8 mouse cellular contexts compared by ENCODE assay signal in the genomic region with DNA sequence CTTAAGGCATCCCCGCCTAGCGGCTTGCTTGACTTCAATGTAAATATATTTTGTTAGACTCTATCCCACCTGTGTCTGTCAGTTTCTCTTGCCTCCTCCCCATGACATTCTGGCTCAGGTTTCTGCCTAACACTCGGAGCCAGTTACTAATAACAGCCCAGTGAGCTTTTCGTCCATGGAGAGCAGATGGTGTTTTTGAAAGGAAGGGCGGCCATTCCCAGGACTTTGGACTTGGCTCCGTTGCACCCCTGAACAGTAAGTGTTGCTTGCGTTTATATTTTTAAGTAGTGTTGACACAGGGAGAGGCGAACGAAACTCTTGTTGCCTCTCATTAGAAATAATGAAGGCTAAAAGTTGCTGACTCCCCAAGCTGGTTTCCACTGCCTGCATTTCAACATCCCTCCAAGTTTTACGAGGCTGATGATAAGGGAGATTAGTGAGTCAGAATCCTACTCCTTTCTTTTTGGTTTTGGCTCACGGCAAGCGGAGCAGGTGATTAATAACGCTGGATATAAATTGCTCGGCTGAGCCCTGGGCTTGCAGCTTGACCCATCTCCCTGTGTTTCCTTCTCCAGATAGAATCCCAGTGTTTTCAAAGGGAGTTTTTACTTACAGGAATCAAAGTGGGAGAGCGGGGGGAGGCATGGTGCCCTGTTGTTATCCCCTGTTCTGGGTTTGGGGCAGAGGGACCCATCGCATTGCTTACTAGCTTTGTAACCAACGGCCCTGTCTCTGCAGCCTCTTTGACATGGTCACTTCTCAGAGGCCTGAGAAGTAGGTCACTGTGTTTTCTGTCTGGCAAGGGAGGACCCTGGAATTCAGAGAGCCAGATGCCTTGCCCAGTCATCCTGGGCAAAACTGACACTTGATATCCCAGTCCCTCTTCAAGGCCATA. TPM values are rescaled to one million over a fixed set of nuclear protein-coding genes. Genes with fewer than 3 reads are reported as not detected.
DNase-seq lines count a peak whose midpoint lies in the region; ATAC-seq and TF ChIP-seq lines count a peak whose summit lies in the region.

A gene (plus strand): TSS at position 160 of the 895 bp plus-strand sequence.

- no peak within 1 kb of the TSS for H3K27ac ChIP-seq in forebrain, embryonic 16.5 days (ENCODE audit: low read length)
- H3K27ac ChIP-seq in forebrain, embryonic 11.5 days (ENCODE audit: low read depth, low read length) = no peak within 1 kb of the TSS
- no peak within 1 kb of the TSS for H3K27ac ChIP-seq in intestine, postnatal 0 days (ENCODE audit: low read depth, low read length)
- no peak within 1 kb of the TSS for H3K27ac ChIP-seq in layer of hippocampus, adult 2 months
- no peak within 1 kb of the TSS for H3K27ac ChIP-seq in midbrain, embryonic 16.5 days (ENCODE audit: low read length)

- H3K9me3 ChIP-seq in forebrain, embryonic 16.5 days (ENCODE audit: control insufficient read depth, low read length) = no peaks in the 10 kb centered on the region
- H3K9me3 ChIP-seq in forebrain, embryonic 11.5 days (ENCODE audit: control insufficient read depth, low read length) = no peaks in the 10 kb centered on the region
- H3K9me3 ChIP-seq in intestine, postnatal 0 days (ENCODE audit: control insufficient read depth) = no peaks in the 10 kb centered on the region
- H3K9me3 ChIP-seq in midbrain, embryonic 16.5 days (replicated peaks; ENCODE audit: control insufficient read depth, low read length, poor library complexity, severe bottlenecking) = no peaks in the 10 kb centered on the region

- H3K27me3 ChIP-seq in forebrain, embryonic 16.5 days (replicated peaks; ENCODE audit: control insufficient read depth, insufficient read depth, low read length) = no peaks in the 10 kb centered on the region
- no peaks in the 10 kb centered on the region for H3K27me3 ChIP-seq in forebrain, embryonic 11.5 days (ENCODE audit: control insufficient read depth, insufficient read depth, low read length)
- no peaks in the 10 kb centered on the region for H3K27me3 ChIP-seq in intestine, postnatal 0 days (replicated peaks; ENCODE audit: control insufficient read depth, insufficient read depth, low read length)
- no peaks in the 10 kb centered on the region for H3K27me3 ChIP-seq in midbrain, embryonic 16.5 days (ENCODE audit: control insufficient read depth, insufficient read depth, low read depth, low read length)

- peak; percentile 43; the same call in 1 of the 2 replicates for ATAC-seq in forebrain, embryonic 16.5 days
- ATAC-seq in forebrain, embryonic 11.5 days (replicated peaks; ENCODE audit: low FRiP score) = no peak
- peak; percentile 66 for ATAC-seq in intestine, postnatal 0 days
- ATAC-seq in midbrain, embryonic 16.5 days = no peak

- H3K36me3 ChIP-seq in forebrain, embryonic 16.5 days (ENCODE audit: control insufficient read depth, insufficient read depth) = no peaks in the 10 kb centered on the region
- no peaks in the 10 kb centered on the region for H3K36me3 ChIP-seq in forebrain, embryonic 11.5 days (ENCODE audit: control insufficient read depth, insufficient read depth, low read length)
- H3K36me3 ChIP-seq in intestine, postnatal 0 days (ENCODE audit: control insufficient read depth, insufficient read depth) = no peaks in the 10 kb centered on the region
- no peaks in the 10 kb centered on the region for H3K36me3 ChIP-seq in midbrain, embryonic 16.5 days (ENCODE audit: control insufficient read depth, insufficient read depth, low read length)

- H3K4me3 ChIP-seq in forebrain, embryonic 16.5 days (replicated peaks; ENCODE audit: low read length) = no peak within 1 kb of the TSS
- no peak within 1 kb of the TSS for H3K4me3 ChIP-seq in forebrain, embryonic 11.5 days (ENCODE audit: low read depth, low read length)
- H3K4me3 ChIP-seq in intestine, postnatal 0 days (ENCODE audit: low read depth, low read length) = no peak within 1 kb of the TSS
- no peak within 1 kb of the TSS for H3K4me3 ChIP-seq in layer of hippocampus, adult 2 months
- H3K4me3 ChIP-seq in midbrain, embryonic 16.5 days (ENCODE audit: low read depth, low read length) = no peak within 1 kb of the TSS

- 43% methylated on average over 17 of the region's 17 CpGs for WGBS in forebrain, embryonic 16.5 days
- 73% methylated on average over 17 of the region's 17 CpGs for WGBS in forebrain, embryonic 11.5 days
- 27% methylated on average over 17 of the region's 17 CpGs for WGBS in intestine, postnatal 0 days
- WGBS in midbrain, embryonic 16.5 days = 61% methylated on average over 17 of the region's 17 CpGs

- peaks cover 6% of the 10 kb centered on the region for H3K4me1 ChIP-seq in forebrain, embryonic 16.5 days (replicated peaks; ENCODE audit: control insufficient read depth, insufficient read depth, low read length)
- no peaks in the 10 kb centered on the region for H3K4me1 ChIP-seq in forebrain, embryonic 11.5 days (replicated peaks; ENCODE audit: control insufficient read depth, insufficient read depth, low read length)
- H3K4me1 ChIP-seq in intestine, postnatal 0 days (replicated peaks; ENCODE audit: control insufficient read depth, insufficient read depth, low read length) = no peaks in the 10 kb centered on the region
- H3K4me1 ChIP-seq in midbrain, embryonic 16.5 days (ENCODE audit: control insufficient read depth, insufficient read depth, low read length) = peaks cover 3% of the 10 kb centered on the region; the same call in 1 of the 2 replicates

- H3K9ac ChIP-seq in forebrain, embryonic 16.5 days (replicated peaks; ENCODE audit: low read depth, low read length) = no peak within 1 kb of the TSS
- no peak within 1 kb of the TSS for H3K9ac ChIP-seq in forebrain, embryonic 11.5 days (ENCODE audit: low read length)
- H3K9ac ChIP-seq in intestine, postnatal 0 days (ENCODE audit: low read depth, low read length) = no peak within 1 kb of the TSS
- no peak within 1 kb of the TSS for H3K9ac ChIP-seq in midbrain, embryonic 16.5 days (ENCODE audit: low read depth, low read length)

- no peak for DNase-seq in forebrain, embryonic 11.5 days (ENCODE audit: low spot score)
- peak; percentile 29 for DNase-seq in 3T3-L1 (ENCODE audit: low read depth, low spot score)
- DNase-seq in cerebellum, postnatal 25 days = peak; percentile 76 to 78
- DNase-seq in layer of hippocampus, adult 2 months (ENCODE audit: low spot score in 2 of 2) = no peak
- no peak for DNase-seq in neural tube, embryonic 10.5 days (ENCODE audit: extremely low spot score, low spot score)

- H3K4me2 ChIP-seq in forebrain, embryonic 16.5 days (ENCODE audit: low read length) = no peak within 1 kb of the TSS
- no peak within 1 kb of the TSS for H3K4me2 ChIP-seq in forebrain, embryonic 11.5 days (ENCODE audit: low read depth, low read length, severe bottlenecking)
- H3K4me2 ChIP-seq in intestine, postnatal 0 days (replicated peaks; ENCODE audit: low read depth) = peak within 1 kb of the TSS; percentile 51
- H3K4me2 ChIP-seq in midbrain, embryonic 16.5 days (ENCODE audit: low read length) = no peak within 1 kb of the TSS

- no peak for TF ChIP-seq CTCF in intestine, postnatal 0 days (IDR thresholded peaks at IDR 0.05; ENCODE audit: low read depth)
- TF ChIP-seq CTCF in layer of hippocampus, adult 2 months (conservative IDR thresholded peaks at IDR 0.05) = no peak

RNA-seq across cellular contexts. Expression of the gene that starts here (rescaled TPM):
- polyA plus RNA-seq in forebrain, embryonic 16.5 days (2015; fragmentation: Nextera tagmentation; extraction: Ambion mirVana) = not detected in 2 replicates
- 0.94 TPM in 1 of 2 replicates, not detected in the other for polyA plus RNA-seq in forebrain, embryonic 11.5 days (2014; fragmentation: Nextera tagmentation; extraction: Ambion mirVana)
- not detected in 2 replicates for polyA plus RNA-seq in intestine, postnatal 0 days (2015; fragmentation: Nextera tagmentation; extraction: Ambion mirVana)
- total RNA-seq in layer of hippocampus, adult 2 months (2021) = not detected
- polyA plus RNA-seq in midbrain, embryonic 16.5 days (2015; fragmentation: Nextera tagmentation; extraction: Ambion mirVana) = 1.2 TPM in 1 of 2 replicates, not detected in the other

Comparison
In these comparisons a context has a peak if more than half of its experiments do, and no peak if none do; other contexts are left out.
1. Peak in ATAC-seq in forebrain, embryonic 16.5 days; RNA of the gene not detected or under 1 TPM.
2. Peak in ATAC-seq and H3K4me2 ChIP-seq in intestine, postnatal 0 days; RNA of the gene not detected or under 1 TPM.
3. DNase-seq: peak in 3T3-L1 (single experiment) and cerebellum, postnatal 25 days (2 of 2); none in forebrain, embryonic 11.5 days (single experiment), layer of hippocampus, adult 2 months (0 of 2) and neural tube, embryonic 10.5 days (single experiment).